In genomic region chr4:141735206-141735560, GRCm38 (mm10) we compare ENCODE assay signal across 8 mouse cellular contexts. TPM values are rescaled to one million over a fixed set of nuclear protein-coding genes. Genes with fewer than 3 reads are reported as not detected.
DNase-seq lines count a peak whose midpoint lies in the region; ATAC-seq and TF ChIP-seq lines count a peak whose summit lies in the region.

No protein-coding gene starts in this region.

- no peaks in the 10 kb centered on the region for H3K27me3 ChIP-seq in embryonic facial prominence, embryonic 14.5 days (replicated peaks; ENCODE audit: control insufficient read depth, insufficient read depth, low read length)
- no peaks in the 10 kb centered on the region for H3K27me3 ChIP-seq in intestine, embryonic 14.5 days (replicated peaks; ENCODE audit: control insufficient read depth, insufficient read depth, low read length)
- H3K27me3 ChIP-seq in neural tube, embryonic 12.5 days (replicated peaks) = no peaks in the 10 kb centered on the region

- no peak for ATAC-seq in embryonic facial prominence, embryonic 14.5 days (ENCODE audit: low read depth)
- ATAC-seq in intestine, embryonic 14.5 days (replicated peaks; ENCODE audit: low FRiP score, low TSS enrichment, low read depth) = no peak
- no peak for ATAC-seq in neural tube, embryonic 12.5 days (ENCODE audit: low FRiP score, low read depth)

- TF ChIP-seq CTCF in left cerebral cortex, adult 2 months (IDR thresholded peaks at IDR 0.05) = no peak

- intact Hi-C loops in left cerebral cortex, adult 2 months (cut with DNase I) = no loop called here
- intact Hi-C loops in left cerebral cortex, postnatal 25 days (cut with DNase I) = no loop called here

- H3K4me2 ChIP-seq in embryonic facial prominence, embryonic 14.5 days (ENCODE audit: low read depth, low read length) = peak overlapping the region; percentile 62
- H3K4me2 ChIP-seq in intestine, embryonic 14.5 days (ENCODE audit: low read length) = peak overlapping the region; percentile 77
- H3K4me2 ChIP-seq in neural tube, embryonic 12.5 days (replicated peaks) = peak overlapping the region; percentile 58

- peak overlapping the region; percentile 52 for H3K9ac ChIP-seq in embryonic facial prominence, embryonic 14.5 days (ENCODE audit: low read depth, low read length)
- H3K9ac ChIP-seq in intestine, embryonic 14.5 days (ENCODE audit: low read length) = peak overlapping the region; percentile 27
- peak overlapping the region; percentile 2; the same call in 1 of the 2 replicates for H3K9ac ChIP-seq in neural tube, embryonic 12.5 days

- H3K36me3 ChIP-seq in embryonic facial prominence, embryonic 14.5 days (ENCODE audit: control insufficient read depth, insufficient read depth, low read length) = no peaks in the 10 kb centered on the region
- H3K36me3 ChIP-seq in intestine, embryonic 14.5 days (ENCODE audit: control insufficient read depth, insufficient read depth, low read length) = no peaks in the 10 kb centered on the region
- H3K36me3 ChIP-seq in neural tube, embryonic 12.5 days = no peaks in the 10 kb centered on the region

- peak overlapping the region; percentile 81 for H3K27ac ChIP-seq in left cerebral cortex, adult 2 months
- peak overlapping the region; percentile 72 for H3K27ac ChIP-seq in embryonic facial prominence, embryonic 14.5 days (replicated peaks; ENCODE audit: low read depth, low read length)
- peak overlapping the region; percentile 88 for H3K27ac ChIP-seq in intestine, embryonic 14.5 days (ENCODE audit: low read depth)
- H3K27ac ChIP-seq in neural tube, embryonic 12.5 days = no peak overlapping the region

- peak overlapping the region; percentile 52 for H3K4me3 ChIP-seq in left cerebral cortex, adult 2 months
- H3K4me3 ChIP-seq in embryonic facial prominence, embryonic 14.5 days (ENCODE audit: low read depth, low read length) = peak overlapping the region; percentile 41
- H3K4me3 ChIP-seq in intestine, embryonic 14.5 days (ENCODE audit: low read depth, low read length) = peak overlapping the region; percentile 38
- peak overlapping the region; percentile 18 for H3K4me3 ChIP-seq in neural tube, embryonic 12.5 days

- no peak for DNase-seq in left cerebral cortex, adult 2 months (ENCODE audit: extremely low spot score in 1 of 2, low spot score in 2 of 2)
- DNase-seq in left cerebral cortex, postnatal 25 days (ENCODE audit: low spot score in 2 of 2) = no peak
- no peak for DNase-seq in embryonic facial prominence, embryonic 14.5 days (ENCODE audit: low spot score)
- no peak for DNase-seq in intestine, embryonic 14.5 days (ENCODE audit: low spot score)
- no peak for DNase-seq in cerebellum, postnatal 36 days
- no peak for DNase-seq in adrenal gland, postnatal 25 days
- DNase-seq in spleen, postnatal 4 days (ENCODE audit: low spot score in 2 of 2) = no peak

- WGBS in embryonic facial prominence, embryonic 14.5 days = 23% methylated on average over 9 of the region's 9 CpGs
- 25% methylated on average over 9 of the region's 9 CpGs for WGBS in intestine, embryonic 14.5 days
- WGBS in neural tube, embryonic 12.5 days = 25% methylated on average over 9 of the region's 9 CpGs

- H3K9me3 ChIP-seq in embryonic facial prominence, embryonic 14.5 days (ENCODE audit: control insufficient read depth, low read length) = no peaks in the 10 kb centered on the region
- H3K9me3 ChIP-seq in intestine, embryonic 14.5 days (ENCODE audit: control insufficient read depth, low read length) = no peaks in the 10 kb centered on the region
- H3K9me3 ChIP-seq in neural tube, embryonic 12.5 days = no peaks in the 10 kb centered on the region

- H3K4me1 ChIP-seq in embryonic facial prominence, embryonic 14.5 days (ENCODE audit: control insufficient read depth, insufficient read depth, low read length) = peaks cover 5% of the 10 kb centered on the region; the same call in 1 of the 2 replicates
- H3K4me1 ChIP-seq in intestine, embryonic 14.5 days (replicated peaks; ENCODE audit: control insufficient read depth, insufficient read depth, low read length) = peaks cover 4% of the 10 kb centered on the region; the same call in 1 of the 2 replicates
- peaks cover 3% of the 10 kb centered on the region for H3K4me1 ChIP-seq in neural tube, embryonic 12.5 days

RNA-seq across cellular contexts. Expression of gene Agmat, which starts 11.3 kb away (rescaled TPM):
- total RNA-seq in left cerebral cortex, adult 2 months (2021) = 1 to 10 TPM; 2.0 to 2.7 TPM
- total RNA-seq in left cerebral cortex, postnatal 25 days (2021) = under 1 TPM; 0.60 to 0.94 TPM
- 0.13 and 0.29 TPM in 2 replicates for polyA plus RNA-seq in embryonic facial prominence, embryonic 14.5 days (2014; fragmentation: Nextera tagmentation; extraction: Ambion mirVana)
- 10.1 and 12.7 TPM in 2 replicates for polyA plus RNA-seq in intestine, embryonic 14.5 days (2014; fragmentation: Nextera tagmentation; extraction: Ambion mirVana)
- polyA plus RNA-seq in neural tube, embryonic 12.5 days (2016; fragmentation: Nextera tagmentation; extraction: Ambion mirVana) = not detected in 2 replicates
- 45.1 and 50.4 TPM in 2 replicates for total RNA-seq in adrenal gland, postnatal 25 days (2021)

RNA-seq across cellular contexts. Expression of gene Ddi2, which starts 12.0 kb away (rescaled TPM):
- 10 to 100 TPM; 47.8 to 48.5 TPM for total RNA-seq in left cerebral cortex, adult 2 months (2021)
- 10 to 100 TPM; 39.8 to 41.1 TPM for total RNA-seq in left cerebral cortex, postnatal 25 days (2021)
- polyA plus RNA-seq in embryonic facial prominence, embryonic 14.5 days (2014; fragmentation: Nextera tagmentation; extraction: Ambion mirVana) = 18.8 and 19.4 TPM in 2 replicates
- 19.5 and 20.0 TPM in 2 replicates for polyA plus RNA-seq in intestine, embryonic 14.5 days (2014; fragmentation: Nextera tagmentation; extraction: Ambion mirVana)
- 24.8 and 25.6 TPM in 2 replicates for polyA plus RNA-seq in neural tube, embryonic 12.5 days (2016; fragmentation: Nextera tagmentation; extraction: Ambion mirVana)
- total RNA-seq in adrenal gland, postnatal 25 days (2021) = 62.1 and 70.8 TPM in 2 replicates

RNA-seq across cellular contexts. Expression of gene Rsc1a1, which starts 49.8 kb away (rescaled TPM):
- 1 to 10 TPM; 1.1 to 1.2 TPM for total RNA-seq in left cerebral cortex, adult 2 months (2021)
- total RNA-seq in left cerebral cortex, postnatal 25 days (2021) = 1 to 10 TPM in 1 of 2 experiments, under 1 TPM in 1; 0.30 to 2.4 TPM
- 1.9 and 2.7 TPM in 2 replicates for polyA plus RNA-seq in embryonic facial prominence, embryonic 14.5 days (2014; fragmentation: Nextera tagmentation; extraction: Ambion mirVana)
- polyA plus RNA-seq in intestine, embryonic 14.5 days (2014; fragmentation: Nextera tagmentation; extraction: Ambion mirVana) = 2.2 and 3.7 TPM in 2 replicates
- polyA plus RNA-seq in neural tube, embryonic 12.5 days (2016; fragmentation: Nextera tagmentation; extraction: Ambion mirVana) = 1.2 TPM in 1 of 2 replicates, not detected in the other
- total RNA-seq in adrenal gland, postnatal 25 days (2021) = 18.5 TPM in 1 of 2 replicates, not detected in the other

RNA-seq across cellular contexts. Expression of gene Dnajc16, which starts 55.5 kb away (rescaled TPM):
- total RNA-seq in left cerebral cortex, adult 2 months (2021) = 10 to 100 TPM; 43.4 to 43.7 TPM
- 10 to 100 TPM; 38.0 to 40.3 TPM for total RNA-seq in left cerebral cortex, postnatal 25 days (2021)
- polyA plus RNA-seq in embryonic facial prominence, embryonic 14.5 days (2014; fragmentation: Nextera tagmentation; extraction: Ambion mirVana) = 3.1 and 4.0 TPM in 2 replicates
- polyA plus RNA-seq in intestine, embryonic 14.5 days (2014; fragmentation: Nextera tagmentation; extraction: Ambion mirVana) = 4.4 and 4.5 TPM in 2 replicates
- 5.5 and 7.3 TPM in 2 replicates for polyA plus RNA-seq in neural tube, embryonic 12.5 days (2016; fragmentation: Nextera tagmentation; extraction: Ambion mirVana)
- 25.3 and 32.2 TPM in 2 replicates for total RNA-seq in adrenal gland, postnatal 25 days (2021)

RNA-seq across cellular contexts. Expression of gene Casp9, which starts 58.2 kb away (rescaled TPM):
- total RNA-seq in left cerebral cortex, adult 2 months (2021) = 10 to 100 TPM; 22.1 to 22.4 TPM
- total RNA-seq in left cerebral cortex, postnatal 25 days (2021) = 10 to 100 TPM; 18.0 to 22.1 TPM
- polyA plus RNA-seq in embryonic facial prominence, embryonic 14.5 days (2014; fragmentation: Nextera tagmentation; extraction: Ambion mirVana) = 10.3 and 14.2 TPM in 2 replicates
- polyA plus RNA-seq in intestine, embryonic 14.5 days (2014; fragmentation: Nextera tagmentation; extraction: Ambion mirVana) = 19.3 and 20.0 TPM in 2 replicates
- 23.1 and 23.9 TPM in 2 replicates for polyA plus RNA-seq in neural tube, embryonic 12.5 days (2016; fragmentation: Nextera tagmentation; extraction: Ambion mirVana)
- 21.3 and 32.3 TPM in 2 replicates for total RNA-seq in adrenal gland, postnatal 25 days (2021)

Comparison
In these comparisons a context has a peak if more than half of its experiments do, and no peak if none do; other contexts are left out.
1. H3K9ac ChIP-seq: peak in every context shown above with its lines; median percentile 52 in embryonic facial prominence, embryonic 14.5 days; 27 in intestine, embryonic 14.5 days; 2 in neural tube, embryonic 12.5 days.
2. RNA of gene Agmat, which starts 11.3 kb away (total RNA-seq): 45.1 to 50.4 TPM in adrenal gland, postnatal 25 days; 2.0 to 2.7 TPM in left cerebral cortex, adult 2 months and 0.60 to 0.94 TPM in left cerebral cortex, postnatal 25 days; every median in the first group is over 10 times any median in the second.
3. Peak in every context shown above with its lines, with median percentiles within 50 percentile points of each other: H3K4me3 ChIP-seq and H3K4me2 ChIP-seq.